Comparison of ENCODE assay signal across 8 mouse cellular contexts in genomic region chr3:138906112-138906880, GRCm38 (mm10).
A peak's percentile ranks its signal among the peaks of the same experiment; 100 is the strongest.
DNase-seq lines count a peak whose midpoint lies in the region; ATAC-seq and TF ChIP-seq lines count a peak whose summit lies in the region.
"Had no signal": no experiment of that assay in that cellular context is flagged by ENCODE, and none has a peak within 500 bp of the region (broad histone marks: within the 10 kb centered on the region; RNA-seq: fewer than 3 reads in every experiment).

No protein-coding gene starts in this region.

- peak overlapping the region; percentile 54 for H3K27ac ChIP-seq in hindbrain, postnatal 0 days
- H3K27ac ChIP-seq: stomach, embryonic 15.5 days had no signal

- no peak overlapping the region for H3K4me2 ChIP-seq in hindbrain, postnatal 0 days (ENCODE audit: low read depth, low read length)
- H3K4me2 ChIP-seq: stomach, embryonic 15.5 days had no signal

- H3K9me3 ChIP-seq in hindbrain, postnatal 0 days (ENCODE audit: low read length): no peaks in the 10 kb centered on the region
- H3K9me3 ChIP-seq: stomach, embryonic 15.5 days had no signal

- peak; percentile 77 for ATAC-seq in hindbrain, postnatal 0 days
- ATAC-seq in megakaryocyte-erythroid progenitor cell, adult 5-6 weeks (replicated peaks; ENCODE audit: low FRiP score, low TSS enrichment, poor library complexity, severe bottlenecking): peak; percentile 89

- no peak overlapping the region for H3K9ac ChIP-seq in hindbrain, postnatal 0 days (replicated peaks; ENCODE audit: low read length)
- H3K9ac ChIP-seq: stomach, embryonic 15.5 days had no signal

- no peaks in the 10 kb centered on the region; the same call in 1 of the 2 replicates for H3K4me1 ChIP-seq in hindbrain, postnatal 0 days (ENCODE audit: insufficient read depth, low read length)

- peak; percentile 94 for TF ChIP-seq CTCF in hindbrain, postnatal 0 days (IDR thresholded peaks at IDR 0.05; ENCODE audit: low read depth)

- H3K27me3 ChIP-seq in hindbrain, postnatal 0 days (ENCODE audit: insufficient read depth, low read length): no peaks in the 10 kb centered on the region
- H3K27me3 ChIP-seq: stomach, embryonic 15.5 days had no signal

- peak; percentile 83 for DNase-seq in adipocyte (ENCODE audit: low spot score)
- peak; percentile 85 to 87 for DNase-seq in cerebellum, postnatal 14 days
- peak; percentile 70 for DNase-seq in gastrocnemius, adult 18-20 months (ENCODE audit: low spot score)
- peak; percentile 90 for DNase-seq in hindbrain, postnatal 0 days (ENCODE audit: low spot score)
- DNase-seq in layer of hippocampus, postnatal 36 days: peak; percentile 61 to 65
- peak; percentile 66 for DNase-seq in right cerebral cortex, postnatal 4 days

- WGBS in hindbrain, postnatal 0 days: 31% methylated on average over 17 of the region's 17 CpGs

- no peaks in the 10 kb centered on the region; the same call in 1 of the 2 replicates for H3K36me3 ChIP-seq in hindbrain, postnatal 0 days (ENCODE audit: insufficient read depth, low read length)
- H3K36me3 ChIP-seq: stomach, embryonic 15.5 days had no signal

- H3K4me3 ChIP-seq in hindbrain, postnatal 0 days (ENCODE audit: low read length): no peak overlapping the region
- H3K4me3 ChIP-seq: stomach, embryonic 15.5 days had no signal
